Mouse (Mus musculus) forebrain, embryonic 16.5 days (tissue): ENCODE results near the gene Rps25. TPM values are rescaled to one million over a fixed set of nuclear protein-coding genes. Genes with fewer than 3 reads are reported as not detected.
"Not testable (repeated sequence)": the region's sequence is repeated elsewhere in the genome, so short reads cannot be mapped to it uniquely, and the experiment has no call there.

Source experiments
- ATAC-seq: fragments of 200-750 bp; cut with Nextera tagmentation; 2 replicates; pipeline ENCODE4 v1.8.0; 2017; ENCODE audit warnings: mild to moderate bottlenecking, moderate library complexity
- H3K27ac ChIP-seq: fragments of 300-500 bp; sonication (generic); 2 replicates; pipeline ENCODE4 v1.5.1; 2014; ENCODE audit warnings: low read length, control low read depth
- H3K27me3 ChIP-seq: fragments of 300-500 bp; sonication (generic); replicated peaks from 2 replicates; pipeline ENCODE4 v1.6.1; 2014; ENCODE audit warnings: low read length; ENCODE audit not compliant: control insufficient read depth, insufficient read depth
- H3K36me3 ChIP-seq: fragments of 300-500 bp; sonication (generic); 2 replicates; pipeline ENCODE4 v1.6.1; 2014; ENCODE audit not compliant: control insufficient read depth, insufficient read depth
- H3K4me1 ChIP-seq: fragments of 300-500 bp; sonication (generic); replicated peaks from 2 replicates; pipeline ENCODE4 v1.6.1; 2014; ENCODE audit warnings: low read length; ENCODE audit not compliant: control insufficient read depth, insufficient read depth
- H3K4me2 ChIP-seq: fragments of 300-500 bp; sonication (generic); 2 replicates; pipeline ENCODE4 v1.6.1; 2014; ENCODE audit warnings: mild to moderate bottlenecking, low read length, control low read depth
- H3K4me3 ChIP-seq: fragments of 300-500 bp; sonication (generic); replicated peaks from 2 replicates; pipeline ENCODE4 v1.5.1; 2014; ENCODE audit warnings: mild to moderate bottlenecking, low read length, control low read depth
- H3K9ac ChIP-seq: fragments of 300-500 bp; sonication (generic); replicated peaks from 2 replicates; pipeline ENCODE4 v1.6.1; 2014; ENCODE audit warnings: low read depth, low read length, control low read depth
- H3K9me3 ChIP-seq: fragments of 300-500 bp; sonication (generic); 2 replicates; pipeline ENCODE4 v1.6.1; 2016; ENCODE audit warnings: low read length; ENCODE audit not compliant: control insufficient read depth
- WGBS: fragments of 180-500 bp; shearing (Covaris S2); extraction: QIAGEN DNeasy Blood & Tissue Kit; methylation state at CpG from one replicate; pipeline ENCODE4 v1.1.7; 2014; 5-methylcytosine and 5-hydroxymethylcytosine counted together
- polyA plus RNA-seq: library from polyadenylated mRNA; unstranded; fragments of >200 nt; fragmentation: Nextera tagmentation; extraction: Ambion mirVana; gene quantifications from 2 replicates; pipeline ENCODE4 v1.2.1, GENCODE M21; 2015

Rps25 gene
- polyA plus RNA-seq, 1 experiment from 2014 or later, result 901 TPM

DNA sequence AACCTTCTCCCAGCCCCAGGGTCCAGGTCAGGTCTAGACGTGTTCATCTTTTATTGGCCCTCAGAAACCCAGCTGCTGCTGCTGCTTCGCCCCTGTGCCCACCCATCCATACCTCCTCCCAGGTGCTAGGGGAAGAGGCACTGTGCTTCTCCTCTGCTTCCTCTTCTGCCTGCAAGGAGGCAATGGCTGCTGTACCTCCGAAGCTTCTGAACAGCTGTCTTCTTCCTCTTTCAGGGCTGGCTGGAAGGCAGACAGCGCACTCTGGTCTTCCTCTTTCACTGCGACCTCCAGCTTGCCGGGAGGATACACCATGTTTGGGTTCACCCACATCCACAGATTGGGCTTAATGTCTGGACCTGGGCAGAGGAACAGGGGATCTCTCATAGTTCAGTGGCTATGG, 28.8 kb downstream of the Rps25 start:
- WGBS, result 89% methylated on average over 6 of the region's 6 CpGs
- no peaks in the 10 kb centered on the region for H3K9me3 ChIP-seq
- no peak for ATAC-seq

DNA sequence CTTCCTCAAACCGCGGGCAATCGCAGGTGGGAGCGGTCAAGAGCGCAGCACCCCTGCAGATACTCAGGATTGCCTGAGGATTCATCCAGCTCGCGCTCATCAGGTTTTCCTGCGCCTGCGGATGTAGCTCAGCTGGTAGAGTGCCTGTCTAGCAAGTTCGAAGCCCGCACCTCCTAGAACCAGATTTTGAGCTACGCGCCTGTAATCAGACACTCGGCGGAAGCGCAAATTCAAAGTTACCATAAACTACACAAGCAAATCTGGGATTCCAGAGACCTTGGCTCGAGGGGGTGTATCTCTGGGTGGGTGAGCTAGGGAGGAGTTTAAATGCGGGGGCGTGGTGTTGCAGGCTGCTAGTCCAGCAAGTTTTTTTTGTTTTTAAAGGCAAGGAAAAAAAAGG, 34.0 kb downstream of the Rps25 start, which contains the start of gene Foxr1:
TSS of gene Foxr1 (minus strand) at position 176 of the 400 bp plus-strand sequence.
- Histone ChIP-seq H3K36me3 (no peaks in the 10 kb centered on the region), H3K9ac (no peak within 1 kb of the TSS), H3K27ac (no peak within 1 kb of the TSS), H3K4me1 (no peaks in the 10 kb centered on the region), H3K4me2 (no peak within 1 kb of the TSS), H3K9me3 (no peaks in the 10 kb centered on the region), H3K27me3 (no peaks in the 10 kb centered on the region), H3K4me3 (no peak within 1 kb of the TSS)
- no peak for ATAC-seq
- 83% methylated on average over 19 of the region's 19 CpGs for WGBS

More for the DNA sequence above, 28.8 kb downstream of the Rps25 start:
- H3K27ac ChIP-seq, result no peak overlapping the region
- H3K27me3 ChIP-seq, result no peaks in the 10 kb centered on the region
- no peaks in the 10 kb centered on the region for H3K36me3 ChIP-seq
- no peak overlapping the region for H3K9ac ChIP-seq
- no peak overlapping the region for H3K4me2 ChIP-seq
- H3K4me3 ChIP-seq, result no peak overlapping the region
- H3K4me1 ChIP-seq, result no peaks in the 10 kb centered on the region

DNA sequence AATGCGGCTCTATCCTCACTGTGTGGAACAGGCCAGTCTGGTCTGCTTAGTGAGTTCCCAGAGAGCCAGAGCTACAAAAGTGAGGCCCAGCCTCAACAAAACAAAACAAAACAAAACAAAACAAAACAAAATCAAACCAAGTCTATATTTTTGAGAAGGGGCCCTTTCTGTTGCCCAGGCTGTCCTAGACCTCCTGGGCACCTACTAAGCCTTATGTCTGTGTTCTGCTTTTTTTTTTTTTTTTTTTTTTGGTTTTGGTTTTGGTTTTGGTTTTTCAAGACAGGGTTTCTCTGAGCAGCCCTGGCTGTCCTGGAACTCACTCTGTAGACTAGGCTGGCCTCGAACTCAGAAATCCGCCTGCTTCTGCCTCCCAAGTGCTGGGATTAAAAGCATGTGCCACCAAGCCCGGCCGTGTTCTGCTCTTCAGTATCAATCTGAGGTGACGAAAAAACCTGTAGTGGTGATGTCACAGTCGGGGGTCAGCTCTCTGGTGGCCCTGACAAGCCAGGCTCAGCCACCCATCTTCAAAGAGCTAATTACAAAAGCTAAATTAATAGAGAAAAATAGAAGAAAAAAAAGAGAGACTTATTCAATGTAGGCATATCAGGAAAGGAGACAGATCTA, 37.6 kb downstream of the Rps25 start:
- not testable (repeated sequence) for H3K27me3 ChIP-seq, H3K9ac ChIP-seq, H3K36me3 ChIP-seq, H3K27ac ChIP-seq, H3K9me3 ChIP-seq, H3K4me3 ChIP-seq, H3K4me1 ChIP-seq, ATAC-seq, H3K4me2 ChIP-seq
- WGBS, result 87% methylated on average over 7 of the region's 7 CpGs

DNA sequence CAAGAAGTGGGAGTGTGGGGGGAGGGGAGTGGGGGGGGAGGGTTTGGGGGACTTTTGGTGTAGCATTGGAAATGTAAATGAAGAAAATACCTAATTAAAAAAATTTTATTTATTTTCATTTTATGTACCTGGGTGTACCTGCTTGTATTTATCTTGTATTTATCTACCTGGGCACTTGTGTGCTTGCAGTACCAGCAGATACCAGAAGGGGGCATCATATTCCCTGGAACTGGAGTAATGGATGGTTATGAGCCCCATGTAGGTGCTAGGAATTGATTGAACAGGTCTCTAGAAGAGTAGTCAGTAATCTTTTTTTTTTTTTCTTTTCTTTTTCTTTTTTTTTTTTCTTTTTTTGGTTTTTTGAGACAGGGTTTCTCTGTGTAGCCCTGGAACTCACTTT, 43.4 kb downstream of the Rps25 start:
- Histone ChIP-seq H3K4me3 (no peak overlapping the region), H3K27me3 (peaks cover 5% of the 10 kb centered on the region; the same call in 1 of the 2 replicates), H3K4me1 (peaks cover 10% of the 10 kb centered on the region), H3K9ac (no peak overlapping the region), H3K36me3 (no peaks in the 10 kb centered on the region), H3K27ac (no peak overlapping the region), H3K9me3 (no peaks in the 10 kb centered on the region), H3K4me2 (no peak overlapping the region)
- ATAC-seq, result no peak

DNA sequence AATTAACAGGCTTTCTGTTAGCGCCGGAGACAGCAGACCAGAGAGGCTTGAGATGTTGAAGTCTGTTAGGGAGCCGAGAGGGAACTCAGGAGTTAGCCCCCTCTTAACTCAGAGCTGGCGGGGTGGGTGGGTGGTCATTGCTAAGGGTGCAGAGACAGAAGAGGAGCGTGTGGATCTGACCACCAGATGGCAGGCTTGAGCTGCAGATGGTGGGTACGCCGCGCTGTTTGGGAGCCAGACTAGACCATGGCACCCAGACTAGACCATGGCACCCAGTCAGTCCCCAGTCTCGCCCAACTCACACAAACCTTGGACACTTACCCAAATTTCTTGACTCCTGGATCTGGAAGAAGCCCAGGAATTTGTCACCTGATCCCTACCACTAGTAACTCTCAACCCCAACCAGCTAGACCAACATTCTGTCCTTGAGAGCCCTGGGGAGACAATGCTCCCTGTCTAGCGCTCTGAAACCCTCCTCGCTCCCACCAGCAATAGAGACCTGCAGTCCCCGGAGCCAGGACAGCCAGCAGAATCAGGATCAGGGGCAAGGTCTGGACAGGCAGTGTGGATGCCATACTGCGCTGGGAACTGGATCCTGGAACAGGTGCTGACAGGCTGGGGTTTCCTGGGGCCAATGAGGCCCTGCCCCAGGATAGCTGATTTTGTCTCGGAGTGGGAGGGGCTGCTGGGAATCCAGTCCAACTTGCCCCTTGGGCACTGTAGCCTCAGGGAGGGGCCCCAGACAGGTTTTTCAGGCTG, 47.4 kb downstream of the Rps25 start:
- no peaks in the 10 kb centered on the region for H3K9me3 ChIP-seq
- no peaks in the 10 kb centered on the region for H3K36me3 ChIP-seq
- peak overlapping the region; percentile 15; the same call in 1 of the 2 replicates for H3K9ac ChIP-seq
- H3K4me2 ChIP-seq, result no peak overlapping the region
- 7% methylated on average over 14 of the region's 14 CpGs for WGBS
- H3K27ac ChIP-seq, result no peak overlapping the region
- H3K4me1 ChIP-seq, result peaks cover 32% of the 10 kb centered on the region
- no peak overlapping the region for H3K4me3 ChIP-seq
- peaks cover 5% of the 10 kb centered on the region; the same call in 1 of the 2 replicates for H3K27me3 ChIP-seq
- peak; percentile 52; the same call in 1 of the 2 replicates for ATAC-seq

DNA sequence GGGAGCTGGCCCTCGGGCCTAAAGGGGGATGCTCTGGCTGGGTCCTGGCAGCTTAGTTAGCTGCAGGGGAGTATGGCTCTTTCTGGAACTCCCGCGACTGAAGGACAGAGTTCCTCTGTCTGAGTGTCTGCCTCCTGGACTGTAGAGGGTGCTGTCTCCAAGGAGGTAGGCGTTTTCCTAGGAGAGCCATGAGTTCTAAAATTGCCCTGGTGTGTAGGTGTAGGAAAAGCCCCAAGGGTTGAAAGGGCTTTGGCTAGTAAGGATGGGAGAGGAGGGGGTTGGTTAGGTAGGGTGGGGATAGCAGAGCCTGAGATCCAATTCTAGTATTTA, 47.9 kb downstream of the Rps25 start, which contains the start of gene Upk2:
TSS of gene Upk2 (minus strand) at position 86 of the 330 bp plus-strand sequence.
- Histone ChIP-seq H3K27ac (no peak within 1 kb of the TSS), H3K4me3 (no peak within 1 kb of the TSS), H3K27me3 (peaks cover 5% of the 10 kb centered on the region; the same call in 1 of the 2 replicates), H3K9me3 (no peaks in the 10 kb centered on the region), H3K36me3 (no peaks in the 10 kb centered on the region), H3K9ac (peak within 1 kb of the TSS; percentile 15; the same call in 1 of the 2 replicates), H3K4me1 (peaks cover 32% of the 10 kb centered on the region), H3K4me2 (no peak within 1 kb of the TSS)
- WGBS, result 32% methylated on average over 4 of the region's 4 CpGs
- no peak for ATAC-seq

DNA sequence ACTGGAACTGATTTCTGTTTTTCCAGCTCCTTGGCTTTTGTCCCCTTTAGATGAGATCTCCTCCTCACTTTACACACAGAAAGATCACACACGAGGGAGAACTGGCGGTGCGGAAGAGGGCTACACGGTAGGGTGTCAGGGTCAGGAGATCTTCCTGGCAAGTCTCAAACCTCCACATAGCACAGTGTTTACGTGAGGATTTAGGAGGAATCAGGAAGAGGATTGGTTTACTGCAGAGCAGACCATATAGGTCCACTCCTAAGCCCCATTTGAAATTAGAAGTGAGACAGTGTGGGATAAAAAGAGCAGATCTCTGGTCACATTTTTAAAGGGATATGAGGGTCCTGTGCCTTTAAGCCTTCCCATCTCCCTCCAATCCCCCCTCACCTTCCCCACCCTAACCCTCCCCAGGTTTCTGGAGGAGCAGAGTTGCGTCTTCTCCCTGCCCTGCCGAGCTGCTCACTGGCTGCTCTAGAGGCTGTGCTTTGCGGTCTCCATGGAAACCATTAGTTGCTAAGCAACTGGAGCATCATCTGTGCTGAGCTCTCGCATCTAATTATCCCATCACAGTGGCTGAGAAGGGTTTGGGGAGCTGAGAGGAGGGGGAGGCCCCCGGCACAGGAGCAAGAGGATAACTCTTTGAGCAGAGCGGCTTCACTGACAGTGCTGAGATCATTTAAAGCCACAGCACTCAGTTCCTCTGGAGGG, 50.2 kb downstream of the Rps25 start:
- H3K9me3 ChIP-seq, result no peaks in the 10 kb centered on the region
- ATAC-seq, result peak; percentile 99
- H3K4me1 ChIP-seq, result peaks cover 32% of the 10 kb centered on the region
- H3K36me3 ChIP-seq, result no peaks in the 10 kb centered on the region
- peak overlapping the region; percentile 16 for H3K9ac ChIP-seq
- peak overlapping the region; percentile 18; the same call in 1 of the 2 replicates for H3K4me3 ChIP-seq
- peak overlapping the region; percentile 49 for H3K4me2 ChIP-seq
- peaks cover 5% of the 10 kb centered on the region; the same call in 1 of the 2 replicates for H3K27me3 ChIP-seq
- peak overlapping the region; percentile 93 for H3K27ac ChIP-seq
- 1% methylated on average over 11 of the region's 11 CpGs for WGBS
